Mouse (Mus musculus) frontal cortex, adult 2 months (tissue): ENCODE measurements at regions not wholly inside any gene's neighbourhood (a gene's known extent, or its start where the extent isn't known, plus 50 kb on each side); places are given as distances from the start of the nearest gene placed in this dataset.
A peak's percentile ranks its signal among the peaks of the same experiment; 100 is the strongest.

ENCODE experiments used
- DNase-seq, 2 experiments: peaks; one replicate each; pipeline ENCODE4 v3.0.0; 2022; ENCODE audit warnings: low spot score in 1 of 2; ENCODE audit errors: extremely low spot score in 1 of 2

DNA sequence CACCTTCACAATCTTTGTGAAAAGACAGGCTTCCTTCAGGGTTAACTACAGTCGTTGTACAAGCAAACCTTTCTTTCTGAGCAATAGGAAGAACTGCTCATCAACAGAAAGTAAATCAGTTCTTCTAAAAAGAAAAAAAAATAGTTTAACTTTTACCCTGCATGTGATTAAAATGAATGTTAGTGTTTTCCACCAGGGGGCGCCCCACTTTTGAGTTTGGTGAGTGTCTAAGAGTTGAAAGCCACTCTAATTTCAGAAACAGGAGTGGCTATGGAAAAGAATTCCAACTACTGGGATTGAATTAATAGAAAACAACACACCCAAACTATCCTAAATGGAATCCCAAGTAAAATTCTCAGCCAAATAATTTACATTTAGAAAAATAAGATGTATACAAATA is 430.0 kb downstream of the Cd109 start:
- peak in 1 of 2 experiments; percentile 33 for DNase-seq

DNA sequence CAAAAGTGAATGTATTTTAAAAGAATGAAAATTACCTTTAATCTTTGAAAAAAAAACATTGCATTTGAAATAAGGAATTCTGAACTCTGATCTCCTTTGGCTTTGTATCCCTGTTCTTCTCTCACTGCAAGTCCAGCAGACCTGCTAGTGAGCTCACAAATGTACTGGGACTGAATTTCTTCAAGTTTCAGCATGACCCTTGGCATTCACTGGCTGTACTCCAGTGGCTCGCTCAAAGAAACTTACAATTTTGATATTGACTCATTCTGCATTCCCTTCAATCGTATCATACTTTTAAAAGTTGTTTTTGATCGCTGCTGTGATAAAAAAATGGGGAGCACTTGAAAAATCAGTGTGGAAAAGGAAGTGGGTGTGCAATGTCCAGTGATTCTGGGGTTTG is 456.6 kb downstream of the Cd109 start:
- no peak for DNase-seq

DNA sequence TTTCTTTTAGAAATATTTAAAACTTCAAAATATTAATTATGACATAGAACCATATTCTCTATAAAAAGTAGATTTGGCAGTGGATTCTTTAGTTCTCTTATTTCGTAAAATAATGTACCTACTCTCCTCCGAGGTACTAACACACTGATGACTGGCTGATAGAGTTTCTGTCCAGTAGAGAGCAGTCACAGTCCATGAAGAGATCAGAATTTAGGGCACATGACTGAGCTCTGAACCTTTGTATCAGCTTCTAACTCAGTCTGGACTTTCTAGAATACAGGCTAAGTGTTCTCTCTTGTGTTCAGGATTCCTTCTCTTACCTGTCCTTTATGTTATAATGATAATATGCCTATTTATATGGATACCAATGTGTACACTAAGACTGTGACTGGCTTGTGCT is 494.3 kb downstream of the Cd109 start:
- DNase-seq: peak in 1 of 2 experiments; percentile 45

DNA sequence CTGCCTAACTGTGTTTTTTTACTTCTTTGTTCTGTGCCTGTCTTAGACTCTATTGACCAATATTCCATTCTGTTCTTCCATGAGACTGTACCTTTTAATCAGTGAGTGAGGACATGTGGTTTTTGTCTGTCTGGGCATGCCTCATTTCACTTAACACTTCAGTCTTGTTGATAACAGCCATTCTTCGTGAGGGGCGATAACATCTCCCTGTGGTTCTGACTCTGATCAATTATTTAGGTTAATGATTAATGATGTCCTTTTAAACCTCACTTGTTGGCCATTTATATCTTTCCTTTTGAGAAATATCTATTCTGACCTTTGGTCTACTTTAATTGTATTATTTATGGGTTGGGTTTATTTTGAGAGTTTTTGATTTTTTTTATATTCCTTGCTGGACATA is 496.0 kb downstream of the Cd109 start:
- no peak for DNase-seq

DNA sequence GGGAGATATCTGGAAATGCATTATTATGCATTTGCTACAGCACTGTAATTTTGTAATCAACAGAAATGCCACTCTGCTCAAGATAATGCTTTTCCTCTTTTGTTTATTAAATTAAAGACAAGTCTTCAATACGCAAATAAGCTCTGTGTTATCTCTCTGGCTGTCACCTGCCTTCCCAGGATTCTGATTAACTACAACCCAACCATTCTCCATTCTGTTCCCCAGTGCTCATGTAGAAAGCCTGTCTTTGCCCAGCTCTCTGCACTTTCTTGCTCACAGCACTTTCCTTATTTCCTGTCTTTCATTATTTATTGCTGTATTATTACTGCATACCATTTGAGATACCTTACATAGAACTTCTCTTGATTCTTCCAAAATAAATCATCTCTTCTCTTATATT is 525.6 kb downstream of the Cd109 start:
- DNase-seq: no peak

DNA sequence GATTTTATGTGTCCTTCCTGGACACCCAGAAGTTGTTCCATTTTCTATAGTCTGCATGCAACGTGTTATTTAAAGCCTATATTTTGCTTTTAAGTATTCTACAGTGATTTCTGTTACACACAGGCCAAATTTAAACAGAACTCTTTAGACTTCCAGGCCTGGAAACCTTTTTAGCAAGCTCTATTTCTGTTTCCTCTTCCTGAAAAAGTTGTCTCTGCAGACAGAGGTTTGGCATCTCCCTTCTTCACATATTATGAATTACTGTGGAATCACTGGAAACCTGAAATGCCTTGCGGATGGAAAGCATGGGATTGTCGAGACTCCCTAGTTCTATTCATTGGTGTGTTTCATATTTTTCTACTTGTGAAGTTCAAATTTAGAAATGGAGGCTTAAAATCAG is 530.7 kb downstream of the Cd109 start:
- peak in 1 of 2 experiments; percentile 21 for DNase-seq

DNA sequence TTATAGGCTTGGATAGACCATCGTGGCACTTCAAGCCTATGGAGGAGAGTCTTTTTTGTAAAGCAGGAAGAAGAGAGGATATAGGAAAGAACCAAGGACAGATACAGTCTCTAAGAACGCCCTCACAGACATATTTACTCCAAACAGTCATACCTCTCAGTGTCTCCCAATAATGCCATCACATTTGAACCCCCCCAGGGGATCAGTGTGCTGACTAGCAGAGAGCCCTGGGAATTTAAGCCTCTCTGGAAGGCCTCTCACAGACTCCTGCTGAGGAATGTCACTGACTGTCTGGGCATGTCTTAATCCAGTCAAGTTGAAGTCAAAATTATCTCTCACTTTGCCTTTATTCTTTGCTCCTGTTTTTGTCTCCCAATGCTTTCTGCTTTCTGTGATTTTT is 550.2 kb downstream of the Cd109 start:
- DNase-seq: no peak

DNA sequence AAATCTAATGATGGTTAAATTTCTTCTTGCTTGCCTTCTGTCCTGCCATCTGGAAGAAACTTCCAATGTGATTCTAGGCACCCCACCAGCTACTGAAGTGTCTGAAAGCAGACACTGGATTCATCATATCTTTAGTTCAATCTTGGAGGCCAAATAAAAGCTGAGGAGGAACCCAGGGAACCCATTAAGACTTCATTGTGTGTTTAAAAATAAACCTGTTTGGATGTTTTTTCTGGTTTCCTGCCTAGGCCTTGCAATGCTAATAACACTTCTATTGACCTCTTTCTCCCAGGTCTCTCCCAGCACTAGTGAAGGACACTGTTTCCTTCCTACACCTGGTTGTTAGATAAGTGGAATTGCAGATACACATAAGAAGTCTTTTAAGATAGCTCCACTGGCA is 545.6 kb downstream of the Col12a1 start:
- no peak for DNase-seq

DNA sequence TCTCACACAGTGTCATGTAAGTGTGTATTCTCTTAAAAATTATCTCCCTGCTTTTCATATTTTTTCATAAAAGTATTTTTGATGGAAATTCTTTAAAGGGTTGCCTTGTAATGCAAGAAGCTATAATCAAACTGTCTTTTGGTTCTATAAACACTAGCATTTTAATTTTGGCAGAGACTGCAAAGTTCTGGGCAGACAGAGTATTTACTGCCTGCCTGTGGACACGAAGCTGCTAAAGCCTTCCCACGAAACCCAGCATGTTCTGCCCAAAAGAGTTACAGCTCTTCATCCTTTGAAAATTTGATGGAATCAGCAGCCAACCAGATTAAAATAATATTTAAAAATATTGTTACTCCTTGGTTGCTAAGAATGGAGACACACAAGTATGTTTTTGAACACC is 538.7 kb downstream of the Col12a1 start:
- no peak for DNase-seq

DNA sequence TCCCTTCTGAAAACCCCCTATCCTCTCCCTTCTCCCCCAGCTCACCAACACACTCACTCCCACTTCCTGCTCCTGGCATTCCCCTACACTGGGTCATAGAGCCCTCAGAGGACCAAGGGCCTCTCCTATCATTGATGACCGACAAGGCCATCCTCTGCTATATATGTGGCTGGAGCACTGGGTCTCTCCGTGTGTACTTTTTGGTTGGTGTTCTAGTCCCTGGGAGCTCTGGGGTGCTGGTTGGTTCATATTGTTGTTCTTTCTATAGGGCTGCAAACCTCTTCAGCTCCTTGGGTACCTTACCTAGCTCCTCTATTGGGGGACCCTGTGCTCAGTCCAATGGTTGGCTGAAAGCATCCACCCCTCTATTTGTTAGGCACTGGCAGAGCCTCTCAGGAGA is 523.2 kb downstream of the Col12a1 start:
- DNase-seq: no peak

DNA sequence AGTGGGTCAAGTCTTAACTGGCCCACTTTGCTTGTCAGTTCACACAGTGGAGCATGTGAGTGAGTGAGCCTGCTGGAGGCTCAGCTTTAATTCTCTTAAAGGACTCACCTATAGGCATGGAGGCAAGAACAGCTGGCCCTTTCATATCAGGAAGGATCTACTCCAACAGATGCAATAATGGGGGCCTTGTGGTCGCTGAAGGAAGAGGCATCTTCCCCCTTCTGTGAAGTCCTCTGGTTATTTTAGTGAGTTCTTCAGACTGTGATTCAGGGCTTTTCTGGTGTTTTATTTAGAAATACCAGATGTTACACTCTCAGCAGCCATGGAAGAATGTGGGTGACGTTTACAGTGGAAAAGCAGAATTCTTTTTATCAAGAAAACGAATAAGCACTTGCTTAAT is 516.9 kb downstream of the Col12a1 start:
- DNase-seq: peak; percentile 4 to 33

DNA sequence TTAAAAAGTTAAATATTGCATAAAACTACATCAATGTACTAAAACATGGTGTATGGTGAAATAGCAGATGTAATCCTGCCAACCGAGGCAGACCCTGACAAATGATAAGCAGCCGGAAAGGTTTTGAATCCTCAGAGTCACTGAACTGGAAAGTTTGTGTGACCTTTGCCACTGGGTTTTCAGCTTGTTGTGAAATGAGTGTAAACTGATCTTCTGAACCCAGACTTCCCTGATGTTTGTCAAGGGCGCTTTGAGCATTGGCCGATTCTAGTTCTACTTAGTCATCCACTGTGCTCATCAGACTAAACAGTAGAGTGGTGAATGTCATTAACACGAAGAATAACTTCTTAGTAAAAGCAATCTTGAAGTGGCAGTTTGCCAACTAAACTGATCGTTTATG is 505.3 kb downstream of the Col12a1 start:
- DNase-seq: no peak

DNA sequence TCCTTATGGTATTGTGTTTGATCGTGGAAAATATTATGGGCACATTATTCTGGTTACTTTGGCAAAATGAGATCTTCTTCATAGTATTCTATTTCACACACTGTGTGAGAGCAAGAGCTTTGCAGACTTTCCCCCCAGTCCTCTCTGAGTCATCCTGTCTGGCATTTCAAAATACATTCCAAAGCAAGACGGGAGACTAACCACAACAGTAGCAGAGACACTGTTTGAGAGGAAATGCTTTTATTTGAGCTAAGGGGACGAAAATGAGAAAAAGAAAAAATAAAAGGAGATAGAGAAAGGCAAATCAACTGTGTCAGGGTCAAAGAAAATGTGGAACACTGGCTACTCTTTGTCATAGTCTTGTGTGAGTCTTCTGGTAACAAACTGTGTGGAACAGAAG is 502.6 kb downstream of the Col12a1 start:
- peak in 1 of 2 experiments; percentile 60 for DNase-seq

DNA sequence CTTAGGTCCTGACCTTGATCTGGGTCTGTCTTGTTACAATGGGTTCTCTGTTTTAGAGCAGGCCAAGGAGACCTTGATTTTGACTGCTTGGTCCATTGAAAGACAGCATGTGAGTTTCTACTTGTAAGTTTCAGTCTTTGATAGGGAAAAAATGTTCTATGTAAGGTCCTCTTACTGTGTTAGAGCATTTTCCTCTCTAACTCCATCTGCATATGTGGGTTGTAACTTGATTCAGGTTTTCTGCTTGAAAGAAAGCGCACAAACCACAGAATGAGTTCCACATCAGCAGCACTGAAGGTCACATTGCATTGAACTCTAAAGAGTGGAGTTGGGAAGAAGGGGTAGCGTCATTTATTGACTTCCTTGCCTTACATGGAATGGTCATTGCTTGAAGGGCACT is 502.2 kb downstream of the Col12a1 start:
- DNase-seq: no peak

DNA sequence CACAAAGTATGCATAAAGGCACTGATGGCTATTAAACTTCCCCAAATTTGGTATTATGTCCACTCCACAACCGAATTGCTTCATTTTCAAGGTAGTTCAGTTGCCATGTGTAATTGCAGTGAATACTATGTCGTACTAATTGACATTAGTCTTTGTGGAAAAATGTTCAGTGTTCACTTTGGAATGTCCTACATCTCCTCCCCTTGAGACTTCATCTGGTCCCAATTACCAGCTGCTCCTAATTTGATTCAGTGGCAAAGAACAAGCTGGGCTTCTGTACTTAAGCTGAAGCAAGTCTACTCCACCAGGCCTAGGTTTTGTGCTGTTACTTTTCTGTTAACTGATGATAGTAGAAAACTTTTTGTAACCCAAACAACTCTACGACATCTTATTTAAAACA is 485.6 kb downstream of the Col12a1 start:
- DNase-seq: no peak

DNA sequence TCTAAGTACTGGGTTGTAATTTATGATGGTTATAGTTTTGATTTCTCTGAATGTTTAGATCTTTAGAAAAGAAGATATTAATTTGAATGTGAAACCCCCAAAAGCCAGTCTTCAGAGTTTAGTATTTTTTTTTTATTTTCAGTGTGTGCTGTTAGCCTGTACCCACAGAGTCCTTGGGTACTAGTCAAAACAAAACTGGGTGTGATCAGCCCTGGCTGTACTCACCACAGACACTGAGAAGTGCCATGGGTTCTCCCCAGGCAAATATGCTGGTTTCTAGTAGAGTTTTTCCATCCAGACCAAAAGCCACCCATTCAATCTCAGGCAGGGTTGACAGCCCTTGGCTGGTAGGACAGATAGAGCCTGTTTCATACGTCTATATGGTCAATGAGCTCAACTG is 484.9 kb downstream of the Col12a1 start:
- DNase-seq: no peak

DNA sequence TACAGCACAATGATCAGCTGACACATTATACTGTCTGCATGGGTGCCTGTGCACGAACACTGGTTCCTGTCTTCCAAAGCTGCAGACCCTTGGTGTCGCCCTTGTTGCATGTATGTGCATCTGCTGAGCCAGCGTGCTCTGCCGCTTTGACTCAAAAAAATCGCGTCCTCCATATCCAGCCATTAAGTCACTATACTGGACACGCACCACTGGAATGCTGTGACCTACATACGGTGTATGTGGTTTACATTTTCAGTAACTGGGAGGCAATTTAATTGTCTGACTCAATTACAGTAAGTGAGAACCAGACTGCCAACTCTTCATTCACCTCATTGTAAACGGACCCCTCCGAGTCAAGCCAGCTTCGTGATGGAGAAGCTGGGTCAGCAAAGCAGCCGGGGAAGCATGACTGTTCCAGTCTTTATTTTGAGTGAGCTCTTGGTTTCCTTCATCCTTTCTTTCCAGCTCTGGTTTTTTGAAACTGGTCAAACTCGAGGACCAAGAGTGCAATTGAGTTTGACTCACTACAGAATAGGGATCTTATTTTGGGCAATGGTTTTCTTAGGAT is 448.9 kb downstream of the Col12a1 start:
- DNase-seq: no peak

DNA sequence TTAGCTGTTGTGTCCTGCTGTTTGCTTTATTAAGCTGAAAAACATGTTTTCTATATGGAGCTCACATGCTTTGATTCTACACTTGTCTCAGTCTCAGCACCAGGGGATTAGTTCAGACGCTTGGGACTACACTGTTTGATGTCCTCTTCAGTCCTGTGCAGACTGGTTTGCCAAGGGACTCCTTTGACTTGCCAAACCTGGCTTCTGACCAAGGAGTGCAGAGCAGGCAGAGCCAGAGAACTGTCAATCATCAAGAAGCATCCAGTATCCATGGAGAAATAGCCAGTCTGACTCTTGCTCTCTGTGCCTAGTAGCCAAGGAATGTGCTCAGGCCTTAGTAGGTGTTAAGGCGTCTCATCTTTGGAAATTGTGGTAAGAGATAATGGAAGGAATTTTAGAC is 448.4 kb downstream of the Col12a1 start:
- peak in 1 of 2 experiments; percentile 16 for DNase-seq

DNA sequence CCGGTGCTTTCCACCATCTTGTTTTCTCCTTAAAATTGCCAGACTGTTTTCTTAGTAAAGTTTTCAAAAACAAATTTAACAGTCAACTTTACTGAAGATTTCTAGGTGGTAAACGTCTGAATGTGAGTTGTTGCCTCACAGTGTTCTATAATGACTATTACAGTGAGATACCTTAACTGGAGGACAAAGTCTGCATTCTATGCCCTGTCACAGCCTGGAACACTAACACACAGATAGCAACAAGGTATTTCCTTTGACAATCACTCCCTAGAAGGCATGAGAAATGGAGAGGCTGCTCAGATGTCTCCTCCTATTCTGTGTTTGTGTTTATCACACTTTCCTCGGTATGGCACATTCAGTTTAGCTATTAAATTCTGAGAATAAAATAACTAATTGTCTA is 430.8 kb downstream of the Col12a1 start:
- DNase-seq: no peak

DNA sequence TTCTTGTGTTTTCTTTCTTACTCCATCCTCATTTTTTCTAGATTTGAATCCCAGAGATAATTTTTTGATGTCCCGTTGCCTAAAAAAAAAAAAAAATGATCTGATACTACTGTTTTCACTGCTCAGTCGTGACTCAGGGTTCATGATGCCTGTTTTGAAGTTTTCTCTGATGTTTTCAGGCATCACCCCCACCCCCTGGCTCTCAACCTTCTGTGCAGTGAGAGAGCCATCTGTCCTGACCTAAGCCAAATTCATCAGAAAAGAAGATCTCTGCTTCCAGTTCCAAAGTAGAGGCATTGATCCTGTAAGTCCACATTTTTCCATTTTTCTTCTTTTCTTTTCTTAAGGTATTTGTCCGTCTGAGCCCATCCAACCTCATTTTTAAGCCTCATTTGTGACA is 423.3 kb downstream of the Col12a1 start:
- no peak for DNase-seq

DNA sequence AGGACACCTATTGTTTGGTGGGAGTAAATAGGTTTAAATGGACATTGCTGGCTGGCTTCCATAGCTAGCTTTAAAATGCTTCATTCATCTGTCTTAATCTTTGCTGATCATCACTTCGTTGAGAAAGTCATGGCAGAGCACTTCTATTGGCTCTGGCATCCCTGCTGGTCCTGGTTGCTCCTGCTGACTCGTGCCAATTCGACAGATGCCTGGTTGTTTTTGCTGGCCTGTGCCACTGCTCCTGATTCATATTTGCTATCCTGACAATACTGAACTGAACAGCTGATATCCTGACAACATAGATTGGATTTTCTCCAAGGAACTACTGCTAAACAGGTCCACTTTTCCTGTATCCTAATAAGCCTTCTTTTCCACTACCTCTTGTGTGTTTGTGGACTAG is 417.1 kb downstream of the Col12a1 start:
- DNase-seq: no peak

DNA sequence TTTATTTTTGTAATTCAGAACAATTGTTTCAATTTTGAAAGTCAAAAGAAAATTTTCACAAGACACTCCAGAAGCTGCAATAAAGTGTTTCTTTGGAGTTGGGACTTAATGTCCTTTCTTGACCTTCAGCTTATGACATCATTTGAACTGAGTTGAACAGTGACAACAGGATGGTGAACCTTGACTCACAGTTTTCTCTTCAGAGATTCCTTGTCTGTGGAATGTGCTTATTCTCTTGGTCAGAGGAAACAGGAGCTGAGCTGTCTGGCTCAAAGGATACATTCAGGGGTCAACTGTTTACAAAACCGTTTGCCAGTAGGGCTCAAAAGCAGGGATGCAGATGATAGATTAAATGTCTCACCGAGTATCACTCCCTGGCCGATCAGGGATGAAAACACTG is 408.0 kb downstream of the Col12a1 start:
- no peak for DNase-seq

DNA sequence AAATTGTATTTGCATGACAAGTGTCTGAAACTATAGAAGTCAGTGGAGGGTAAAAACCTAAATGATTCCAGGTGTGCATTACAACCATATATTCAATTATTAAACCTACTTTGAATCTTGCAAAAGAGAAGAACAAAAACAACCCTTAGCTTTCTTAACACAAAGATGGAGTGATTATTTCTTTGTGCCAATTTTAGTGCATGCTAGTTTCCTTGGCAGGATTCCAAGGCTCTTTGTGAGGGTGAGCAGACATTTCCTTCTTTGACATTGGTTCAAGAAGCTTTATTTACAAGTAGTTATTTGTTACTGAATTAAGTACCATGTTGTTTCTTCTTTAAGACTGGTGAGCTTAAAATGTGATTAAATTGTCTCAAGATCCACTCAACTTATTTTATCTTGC is 401.2 kb downstream of the Col12a1 start:
- peak in 1 of 2 experiments; percentile 9 for DNase-seq
